Mouse (Mus musculus) ovary, postnatal 14 days (tissue): ENCODE measurements around the gene Htr2b.

ENCODE experiments used
- DNase-seq: peaks from one replicate; pipeline ENCODE4 v3.0.0; 2022; ENCODE audit warnings: low spot score

Gene Htr2b

GRCm38 (mm10) chr1:86111779-86112178 lies at the start of gene Htr2b:
Htr2b (minus strand) TSS chr1:86111970.
- peak; percentile 30 for DNase-seq

- no peak for DNase-seq
These were observed 49.3 kb upstream of the Htr2b start for GRCm38 (mm10) chr1:86161061-86161460.

GRCm38 (mm10) chr1:86160479-86160878 lies 48.7 kb upstream of the Htr2b start:
- no peak for DNase-seq

GRCm38 (mm10) chr1:86160059-86160458 lies 48.3 kb upstream of the Htr2b start:
- no peak for DNase-seq

DNA sequence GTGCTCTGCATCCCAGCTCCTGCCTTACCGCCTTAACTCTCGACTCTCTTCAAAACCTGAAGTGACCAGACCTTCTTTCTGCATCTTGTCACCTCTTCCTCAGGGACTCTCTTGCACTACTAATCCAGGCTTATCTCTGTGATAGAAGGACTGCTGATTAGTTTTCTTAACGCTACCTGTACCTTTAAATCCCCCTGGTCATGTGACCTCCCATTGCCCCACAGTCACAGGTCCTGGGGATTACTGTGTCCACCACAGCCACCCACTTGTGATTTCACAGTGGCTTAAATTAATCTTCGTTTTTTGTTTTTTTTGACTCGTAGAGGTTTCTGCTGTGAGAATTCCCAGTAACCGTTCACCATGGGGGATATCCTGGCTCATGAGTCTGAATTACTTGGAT lies 44.8 kb upstream of the Htr2b start:
- DNase-seq: no peak

- DNase-seq: no peak
These were observed 44.3 kb upstream of the Htr2b start for GRCm38 (mm10) chr1:86156075-86156474.

GRCm38 (mm10) chr1:86154824-86155164 lies 43.0 kb upstream of the Htr2b start:
- DNase-seq: no peak

DNA sequence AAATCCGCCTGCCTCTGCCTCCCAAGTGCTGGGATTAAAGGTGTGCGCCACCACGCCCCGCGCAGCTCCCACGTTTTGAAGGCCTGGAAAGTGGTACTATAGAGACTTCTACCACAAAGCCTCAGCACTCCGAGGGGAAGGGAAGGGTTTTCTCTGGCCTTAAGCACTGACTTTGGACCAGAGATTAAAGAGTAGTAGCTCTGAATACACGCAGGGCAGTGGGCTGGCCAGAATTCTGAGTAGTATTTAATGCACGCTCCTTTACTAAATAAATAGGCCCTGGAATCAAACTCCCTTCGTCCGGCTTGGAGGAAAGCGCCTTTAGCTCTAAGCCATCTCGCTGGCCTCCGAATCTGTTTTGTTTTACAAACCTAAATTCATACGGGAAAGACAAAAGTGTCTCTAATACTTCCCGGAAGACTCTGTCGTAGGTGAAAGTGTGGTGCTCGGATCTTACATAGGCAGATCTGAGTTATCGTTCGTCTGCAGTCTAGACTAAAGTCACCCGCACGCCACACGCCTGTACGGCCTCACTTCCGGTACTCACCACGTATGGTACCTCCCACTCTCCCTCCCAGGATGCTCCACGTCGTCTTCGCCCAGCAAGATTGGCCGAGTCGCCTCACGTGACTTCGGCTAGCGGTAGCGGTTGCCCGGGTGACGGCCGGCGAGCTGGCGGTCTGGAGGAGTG lies 42.5 kb upstream of the Htr2b start, which contains the start of gene Armc9:
TSS of gene Armc9 (plus strand) at position 648 of the 691 bp plus-strand sequence.
- DNase-seq: peak; percentile 87

GRCm38 (mm10) chr1:86152618-86153017 lies 40.8 kb upstream of the Htr2b start:
- DNase-seq: no peak

- no peak for DNase-seq
These were observed 39.6 kb upstream of the Htr2b start for GRCm38 (mm10) chr1:86151376-86151775.

- no peak for DNase-seq
These were observed 39.2 kb upstream of the Htr2b start for GRCm38 (mm10) chr1:86150929-86151328.

DNA sequence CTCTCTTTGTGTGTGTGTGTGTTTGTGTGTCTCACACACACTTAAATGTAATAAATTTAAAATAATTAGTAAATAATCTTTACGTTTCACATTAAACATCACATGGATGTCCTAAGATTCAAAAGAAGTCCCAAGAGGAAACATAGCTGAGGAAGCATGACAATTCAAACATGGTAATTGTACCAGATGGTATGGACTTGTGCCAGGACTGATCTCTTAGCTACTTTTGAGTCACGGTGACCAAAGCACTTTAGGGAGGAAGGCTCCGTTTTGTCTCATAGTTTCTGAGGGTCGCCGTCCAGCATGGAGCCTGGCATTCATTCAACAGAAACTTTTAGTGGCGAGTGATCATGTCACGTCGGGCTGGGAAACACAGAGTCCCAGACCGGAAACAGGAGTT lies 36.4 kb upstream of the Htr2b start:
- DNase-seq: no peak

GRCm38 (mm10) chr1:86147557-86147956 lies 35.8 kb upstream of the Htr2b start:
- DNase-seq: no peak

- no peak for DNase-seq
These were observed 34.5 kb upstream of the Htr2b start for GRCm38 (mm10) chr1:86146293-86146692.

DNA sequence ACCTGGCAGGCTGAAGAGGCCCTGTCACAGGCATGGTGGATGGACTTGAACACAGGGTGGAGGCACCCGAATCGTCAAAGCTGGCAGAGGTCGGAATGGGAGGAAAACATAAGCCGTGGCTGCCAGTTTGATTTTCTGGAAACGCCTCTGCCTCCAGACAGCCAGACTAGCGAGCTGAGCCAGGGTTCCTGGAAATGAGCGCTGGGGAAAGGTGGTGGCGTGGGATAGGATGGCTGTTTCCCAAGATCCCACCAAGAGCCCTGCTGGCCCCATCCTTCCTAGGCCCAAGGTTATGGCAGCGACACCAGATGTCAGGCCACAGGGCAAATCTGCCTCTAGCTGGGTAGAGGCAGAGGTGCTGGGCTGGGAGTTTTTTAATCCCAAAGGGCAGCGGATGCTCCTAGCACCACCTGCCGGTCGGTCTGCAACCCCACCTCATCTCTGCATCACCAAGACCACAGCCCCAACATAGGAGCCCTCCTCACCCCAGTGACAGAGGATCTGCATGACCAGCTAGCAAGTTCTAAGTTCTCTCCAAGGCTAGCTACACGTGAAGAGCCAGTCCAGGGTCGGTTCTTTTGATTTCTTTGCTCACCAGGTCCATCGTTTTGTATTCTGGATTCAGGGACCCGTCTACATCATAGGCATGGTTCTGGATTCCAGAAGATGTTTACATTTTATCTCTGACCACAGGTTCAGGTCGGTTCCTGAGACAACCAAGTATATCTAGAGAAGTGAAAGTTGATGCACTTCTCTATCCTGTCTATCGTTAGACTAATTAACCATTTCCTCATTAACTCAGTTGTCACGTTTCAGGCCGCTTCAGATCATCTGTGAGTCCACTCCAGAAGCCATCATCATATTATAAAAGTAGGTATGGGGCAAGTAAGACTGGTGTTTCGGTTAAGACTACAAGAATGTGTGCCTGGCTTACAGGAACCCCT lies 32.5 kb upstream of the Htr2b start:
- DNase-seq: no peak

GRCm38 (mm10) chr1:86143165-86143564 lies 31.4 kb upstream of the Htr2b start:
- DNase-seq: no peak

GRCm38 (mm10) chr1:86141081-86141480 lies 29.3 kb upstream of the Htr2b start:
- DNase-seq: no peak

- no peak for DNase-seq
These were observed 23.5 kb upstream of the Htr2b start for GRCm38 (mm10) chr1:86135315-86135714.

DNA sequence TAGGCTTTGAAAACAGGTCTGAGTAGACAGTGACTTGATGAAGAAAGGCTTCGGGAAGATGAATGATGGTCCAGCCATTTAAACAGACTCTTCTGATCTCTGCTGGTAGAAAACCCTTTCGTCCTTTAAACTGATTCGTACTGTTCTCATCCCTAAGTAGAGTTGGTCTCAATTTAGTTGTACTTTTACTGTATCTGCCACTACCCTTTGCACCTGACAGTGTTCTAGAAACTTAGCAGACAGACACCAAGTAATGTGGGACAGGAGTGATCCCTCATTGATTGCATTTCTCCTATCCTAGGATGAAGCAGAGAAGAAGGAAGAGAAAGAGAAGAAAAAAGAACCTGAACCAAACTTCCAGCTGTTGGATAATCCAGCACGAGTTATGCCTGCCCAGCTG lies 21.6 kb upstream of the Htr2b start, which contains the start of gene Gm21972:
TSS of gene Gm21972 (plus strand) at position 301 of the 400 bp plus-strand sequence.
- no peak for DNase-seq

DNA sequence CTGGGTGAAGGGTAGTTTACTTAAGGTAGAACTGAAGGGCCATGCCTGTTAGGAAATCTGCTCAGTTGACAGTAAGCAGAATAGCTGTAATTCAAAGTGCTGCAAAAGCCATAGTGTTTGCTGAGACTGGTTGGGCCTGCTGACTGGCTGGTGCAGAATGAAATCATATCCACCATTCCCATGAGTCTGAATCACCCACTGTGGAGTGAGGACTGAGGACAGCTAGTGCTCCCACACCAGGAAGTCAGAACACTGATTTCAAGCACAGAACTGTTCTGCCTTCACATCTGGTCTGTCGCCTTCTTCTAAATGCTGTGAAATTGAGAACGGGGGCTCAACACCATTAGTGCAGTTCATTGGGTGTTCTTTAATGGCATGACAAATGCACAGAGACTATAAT lies 14.3 kb upstream of the Htr2b start:
- DNase-seq: no peak

DNA sequence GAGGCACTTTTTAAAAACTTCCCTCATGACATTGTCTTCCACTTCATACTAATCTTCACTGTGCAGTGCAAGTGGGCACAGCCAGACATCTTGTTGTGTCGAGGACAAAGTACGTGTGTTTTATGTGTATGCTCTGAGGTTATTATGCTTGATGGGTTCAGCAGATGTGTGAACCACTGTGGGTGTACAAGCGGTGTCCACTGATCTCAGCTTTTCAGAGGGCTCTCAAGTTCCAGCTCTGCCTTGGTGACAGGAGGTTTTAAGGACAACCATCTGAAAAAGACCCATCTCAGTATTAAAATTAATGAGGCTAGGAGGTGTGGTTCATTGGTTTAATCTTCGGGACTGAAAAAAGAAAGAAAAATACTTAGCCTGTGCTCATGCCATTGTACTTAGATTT lies 7.8 kb upstream of the Htr2b start:
- DNase-seq: no peak

DNA sequence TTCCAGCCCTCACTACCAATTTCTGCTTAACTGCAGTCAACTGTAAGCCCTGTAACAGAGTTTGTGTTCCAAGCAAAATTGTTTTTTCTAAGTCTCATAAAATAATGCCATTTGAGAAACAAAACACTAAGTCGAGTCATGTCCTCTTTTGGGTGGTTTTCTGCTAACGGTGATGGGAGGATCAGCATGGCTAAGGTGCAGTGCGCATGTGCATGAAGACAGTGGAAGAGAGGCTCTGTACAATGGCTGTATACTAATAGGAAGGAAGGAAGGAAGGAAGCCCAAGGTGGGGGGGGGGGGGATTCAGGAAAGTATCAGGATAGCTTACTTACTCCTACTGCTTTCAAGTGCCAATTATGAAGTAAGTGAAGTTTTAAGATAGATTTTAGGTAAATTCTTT lies 2.4 kb upstream of the Htr2b start:
- no peak for DNase-seq

GRCm38 (mm10) chr1:86105054-86105453 lies 6.7 kb downstream of the Htr2b start:
- DNase-seq: no peak
